Mouse (Mus musculus) small intestine, adult 2 months (tissue): ENCODE measurements at regions not wholly inside any gene's neighbourhood (a gene's known extent, or its start where the extent isn't known, plus 50 kb on each side); places are given as distances from the start of the nearest gene placed in this dataset.
A peak's percentile ranks its signal among the peaks of the same experiment; 100 is the strongest.

Experiments
- H3K27ac ChIP-seq: fragments of 200-500 bp; 2 replicates; pipeline ENCODE4 v1.5.1; 2012; ENCODE audit warnings: low read depth, low read length, control low read depth, inconsistent platforms; ENCODE audit not compliant: insufficient read depth
- H3K27me3 ChIP-seq: fragments of 200-500 bp; 2 replicates; pipeline ENCODE4 v1.6.1; 2012; ENCODE audit warnings: mild to moderate bottlenecking, moderate library complexity, low read length, inconsistent platforms; ENCODE audit not compliant: control insufficient read depth, insufficient read depth
- H3K36me3 ChIP-seq: fragments of 200-500 bp; 2 replicates; pipeline ENCODE4 v1.6.1; 2012; ENCODE audit warnings: mild to moderate bottlenecking, low read length, control low read depth, inconsistent platforms; ENCODE audit not compliant: control insufficient read depth, insufficient read depth
- H3K4me1 ChIP-seq: fragments of 200-500 bp; 2 replicates; pipeline ENCODE4 v1.6.1; 2012; ENCODE audit warnings: low read length, inconsistent platforms, mixed read lengths; ENCODE audit not compliant: control insufficient read depth, insufficient read depth, insufficient read length
- H3K4me3 ChIP-seq: fragments of 200-500 bp; 2 replicates; pipeline ENCODE4 v1.5.1; 2012; ENCODE audit warnings: low read depth, mild to moderate bottlenecking, control low read depth, inconsistent platforms, low read length, moderate library complexity
- CTCF ChIP-seq: fragments of 200-500 bp; IDR thresholded peaks from 2 replicates; pipeline ENCODE4 v1.5.1; 2012; ENCODE audit warnings: low read depth, mild to moderate bottlenecking, control low read depth, inconsistent platforms, low read length, moderate library complexity, mixed read lengths; ENCODE audit not compliant: insufficient replicate concordance, insufficient read length; ENCODE audit errors: extremely low read depth
- POLR2A ChIP-seq: fragments of 200-500 bp; IDR thresholded peaks from 2 replicates; pipeline ENCODE4 v1.6.1; 2012; ENCODE audit warnings: low read depth, mild to moderate bottlenecking, control low read depth, inconsistent platforms, low read length, moderate library complexity
- WGBS: fragments of 180-500 bp; shearing (Covaris S2); methylation state at CpG from one replicate; pipeline ENCODE4 v1.1.7; 2018; 5-methylcytosine and 5-hydroxymethylcytosine counted together

DNA sequence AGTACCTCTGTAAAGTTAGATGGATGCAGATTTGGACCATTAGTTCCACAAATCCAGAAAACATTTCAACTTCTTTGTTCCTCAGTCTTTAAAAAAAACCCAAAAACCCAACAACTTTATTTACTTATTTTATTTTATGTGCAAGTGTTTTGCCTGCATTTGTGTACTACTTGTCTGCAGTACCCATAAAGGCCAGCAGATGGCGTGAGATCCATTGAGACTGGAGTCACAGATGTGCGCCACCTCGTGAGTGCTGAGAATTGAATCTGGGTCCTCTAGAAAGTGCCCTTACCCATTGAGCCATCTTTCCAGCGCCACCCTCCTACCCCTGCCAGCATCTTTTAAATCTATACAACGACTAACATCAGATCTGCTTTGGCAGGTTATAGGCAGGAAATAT is 53.0 kb downstream of the Gm12689 start:
- Histone ChIP-seq H3K4me3 (no peak overlapping the region), H3K27me3 (no peaks in the 10 kb centered on the region), H3K36me3 (no peaks in the 10 kb centered on the region), H3K27ac (no peak overlapping the region), H3K4me1 (no peaks in the 10 kb centered on the region)
- TF ChIP-seq POLR2A (no peak), CTCF (peak; percentile 28; the same call in 1 of the 2 replicates)
- WGBS: 66% methylated on average over 5 of the region's 5 CpGs

DNA sequence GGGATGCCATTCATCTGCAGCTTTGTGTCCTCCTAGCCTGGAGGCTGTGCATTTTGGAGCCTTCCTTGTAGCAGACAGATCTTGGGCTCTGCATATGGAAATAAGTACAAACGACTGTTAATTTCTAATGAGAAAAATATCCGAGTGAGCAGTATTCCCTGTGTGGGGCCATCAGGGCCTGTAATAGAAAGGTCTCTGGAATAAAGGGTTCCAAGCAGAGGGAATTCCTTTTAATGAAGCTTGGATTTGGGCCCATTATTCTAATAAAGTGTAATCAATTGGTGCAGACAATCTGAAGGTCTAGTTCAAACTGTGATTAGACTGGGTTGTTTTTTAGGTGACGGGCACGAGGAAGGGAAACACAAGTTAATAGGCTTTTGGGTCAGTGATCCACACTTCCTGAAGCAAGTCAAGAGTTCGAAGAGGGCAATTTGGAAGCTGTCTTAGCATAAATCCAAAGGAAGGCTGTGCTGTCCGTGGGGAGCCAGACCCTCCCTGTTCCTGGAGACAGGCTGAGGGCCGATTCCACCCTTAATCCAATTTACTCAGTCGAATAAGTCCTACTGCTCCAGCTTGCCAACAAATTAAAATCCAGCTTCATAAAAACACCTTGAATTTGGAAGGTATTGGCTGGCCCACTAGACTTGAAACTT is 57.5 kb downstream of the Gm12689 start:
- Histone ChIP-seq H3K27me3 (no peaks in the 10 kb centered on the region), H3K27ac (no peak overlapping the region), H3K36me3 (no peaks in the 10 kb centered on the region), H3K4me1 (no peaks in the 10 kb centered on the region), H3K4me3 (no peak overlapping the region)
- WGBS: 66% methylated on average over 8 of the region's 8 CpGs
- no peak for TF ChIP-seq CTCF
- no peak for TF ChIP-seq POLR2A

DNA sequence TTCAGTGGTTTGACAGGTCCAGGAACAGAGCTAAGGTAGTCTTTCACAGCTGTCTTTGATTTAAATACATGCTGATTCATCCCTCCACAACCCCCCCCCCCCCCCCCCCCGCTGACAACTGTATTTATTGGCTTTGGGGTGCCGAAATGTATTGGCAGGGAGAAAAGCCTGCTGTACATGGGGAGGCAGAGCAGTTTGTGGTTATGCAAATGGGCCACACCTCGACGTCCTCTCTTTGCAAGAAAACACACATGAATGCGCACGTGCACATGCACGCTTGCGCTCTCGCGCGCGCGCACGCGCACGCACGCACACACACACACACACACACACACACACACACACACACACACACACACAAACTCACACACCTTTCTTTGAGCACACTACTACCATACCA is 58.5 kb downstream of the Gm12689 start:
- Histone ChIP-seq H3K27me3 (no peaks in the 10 kb centered on the region), H3K4me3 (0 out of 2 replicates have a peak overlapping the region, but pooled peaks have one; percentile 16), H3K36me3 (no peaks in the 10 kb centered on the region), H3K4me1 (no peaks in the 10 kb centered on the region), H3K27ac (no peak overlapping the region)
- 61% methylated on average over 17 of the region's 17 CpGs for WGBS
- TF ChIP-seq CTCF (no peak), POLR2A (no peak)

DNA sequence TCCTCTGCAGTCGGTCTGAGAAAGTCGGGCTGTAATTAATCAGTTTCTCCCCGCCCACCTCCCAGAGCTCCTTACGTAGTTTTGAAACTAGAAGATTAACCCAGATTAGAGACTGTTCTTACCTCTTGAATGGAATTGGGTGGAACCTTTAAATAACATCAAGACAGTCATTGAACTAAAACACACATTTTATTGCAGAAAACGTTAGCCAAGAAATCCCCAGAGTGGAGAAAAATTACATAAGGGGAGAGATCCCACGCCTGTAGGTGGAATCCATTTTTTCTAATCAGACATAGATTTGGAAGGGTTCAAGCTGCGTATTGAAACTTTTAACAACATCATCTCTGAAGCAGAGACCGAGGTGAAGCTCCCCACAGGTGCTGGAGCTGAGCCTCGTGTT is 59.1 kb downstream of the Gm12689 start:
- H3K27me3 ChIP-seq: no peaks in the 10 kb centered on the region
- no peak overlapping the region for H3K27ac ChIP-seq
- no peak overlapping the region for H3K4me3 ChIP-seq
- no peaks in the 10 kb centered on the region for H3K36me3 ChIP-seq
- no peak for TF ChIP-seq CTCF
- TF ChIP-seq POLR2A: no peak
- H3K4me1 ChIP-seq: no peaks in the 10 kb centered on the region
- 45% methylated on average over 9 of the region's 9 CpGs for WGBS

DNA sequence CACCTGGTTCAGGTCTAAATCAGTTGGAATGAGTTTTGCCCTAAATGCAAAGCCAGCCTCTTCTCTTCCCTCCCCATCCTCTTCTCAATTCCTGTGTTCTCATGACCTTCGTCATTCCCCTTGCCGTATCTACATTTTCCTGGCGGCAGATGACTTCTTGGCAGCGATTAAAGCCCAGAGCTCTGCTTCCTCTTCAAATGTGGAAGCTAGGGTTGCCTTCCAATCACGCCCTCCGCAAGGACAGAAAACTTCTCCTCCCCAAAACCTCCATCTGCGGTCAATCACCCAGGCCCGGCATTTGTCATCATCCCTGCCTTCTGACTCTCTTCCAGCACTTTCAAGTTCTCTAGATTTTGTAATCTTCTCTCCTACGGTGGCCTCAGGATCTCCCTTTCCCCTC is 72.3 kb downstream of the Gm12689 start:
- no peaks in the 10 kb centered on the region for H3K4me1 ChIP-seq
- WGBS: 80% methylated on average over 9 of the region's 9 CpGs
- H3K27me3 ChIP-seq: no peaks in the 10 kb centered on the region
- TF ChIP-seq POLR2A: no peak
- no peak for TF ChIP-seq CTCF
- H3K27ac ChIP-seq: no peak overlapping the region
- no peaks in the 10 kb centered on the region for H3K36me3 ChIP-seq
- H3K4me3 ChIP-seq: no peak overlapping the region

DNA sequence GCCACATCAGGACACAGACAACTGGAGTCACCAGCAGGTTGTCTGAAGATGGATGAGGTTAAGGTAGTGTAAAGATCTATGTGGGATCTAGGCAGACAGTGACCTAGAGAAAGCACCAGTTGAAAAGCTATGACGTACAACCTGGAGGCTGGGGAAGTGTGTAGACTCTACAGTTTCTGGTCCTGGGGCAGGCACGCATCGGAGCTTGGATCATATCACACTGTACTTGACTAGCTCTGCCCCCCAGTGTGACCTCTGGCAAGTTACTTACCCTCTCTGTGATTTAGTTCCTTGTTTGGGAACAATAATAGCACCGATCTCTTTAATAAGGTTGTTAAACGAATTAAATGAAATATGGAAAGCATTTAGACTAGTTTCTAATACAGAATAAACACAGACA is 75.5 kb downstream of the Gm12689 start:
- H3K36me3 ChIP-seq: no peaks in the 10 kb centered on the region
- no peak overlapping the region for H3K4me3 ChIP-seq
- no peak for TF ChIP-seq POLR2A
- TF ChIP-seq CTCF: no peak
- peaks cover 6% of the 10 kb centered on the region; the same call in 1 of the 2 replicates for H3K27me3 ChIP-seq
- 84% methylated on average over 5 of the region's 5 CpGs for WGBS
- no peak overlapping the region for H3K27ac ChIP-seq
- no peaks in the 10 kb centered on the region for H3K4me1 ChIP-seq

DNA sequence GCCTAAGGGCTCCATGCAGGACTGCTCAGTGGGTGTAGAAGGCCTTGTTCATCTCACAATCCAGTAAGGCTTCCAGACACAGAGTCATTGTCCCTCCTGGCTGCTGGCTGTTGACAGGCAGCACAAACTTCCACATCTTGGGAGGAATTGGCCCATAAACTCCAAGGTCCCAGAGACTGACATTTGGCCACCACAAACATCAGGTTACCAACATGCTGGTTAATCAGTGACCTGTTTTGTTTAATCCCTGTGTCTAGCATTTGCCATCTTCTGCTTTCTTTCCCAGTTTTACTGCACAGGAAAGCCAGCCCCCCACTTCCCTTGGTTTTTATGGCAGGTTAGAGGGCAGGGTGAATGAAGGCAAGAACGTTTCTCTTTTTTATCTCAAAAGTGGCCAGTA is 80.5 kb downstream of the Gm12689 start:
- Histone ChIP-seq H3K36me3 (no peaks in the 10 kb centered on the region), H3K27me3 (peaks cover 6% of the 10 kb centered on the region; the same call in 1 of the 2 replicates), H3K27ac (no peak overlapping the region), H3K4me1 (no peaks in the 10 kb centered on the region), H3K4me3 (no peak overlapping the region)
- WGBS: 0% methylated on average over 1 of the region's 1 CpGs
- no peak for TF ChIP-seq CTCF
- TF ChIP-seq POLR2A: no peak
